Mouse (Mus musculus): ENCODE measurements around the gene Atxn1.

The Atxn1 gene

DNA sequence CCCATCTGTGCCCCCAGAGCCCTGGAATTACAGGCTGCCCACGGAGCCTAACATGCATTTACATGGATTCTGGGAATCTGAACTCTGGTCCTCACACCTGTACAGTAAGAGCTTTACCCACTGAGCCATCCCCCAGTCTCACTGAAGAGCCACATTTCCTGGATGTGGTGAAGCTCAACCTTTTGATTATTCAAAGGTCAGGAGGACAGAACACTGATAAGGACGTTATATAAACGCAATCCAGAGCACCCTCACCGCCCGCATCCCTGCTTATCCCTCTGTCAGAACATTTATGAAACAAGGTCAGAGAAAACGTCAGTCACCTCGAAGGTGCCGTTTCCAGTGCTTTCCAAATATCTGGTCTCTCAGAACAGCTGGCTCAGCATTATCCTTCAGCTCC, 101.0 kb downstream of the Atxn1 start:
- no peak for DNase-seq (ENCODE audit: low spot score)

DNA sequence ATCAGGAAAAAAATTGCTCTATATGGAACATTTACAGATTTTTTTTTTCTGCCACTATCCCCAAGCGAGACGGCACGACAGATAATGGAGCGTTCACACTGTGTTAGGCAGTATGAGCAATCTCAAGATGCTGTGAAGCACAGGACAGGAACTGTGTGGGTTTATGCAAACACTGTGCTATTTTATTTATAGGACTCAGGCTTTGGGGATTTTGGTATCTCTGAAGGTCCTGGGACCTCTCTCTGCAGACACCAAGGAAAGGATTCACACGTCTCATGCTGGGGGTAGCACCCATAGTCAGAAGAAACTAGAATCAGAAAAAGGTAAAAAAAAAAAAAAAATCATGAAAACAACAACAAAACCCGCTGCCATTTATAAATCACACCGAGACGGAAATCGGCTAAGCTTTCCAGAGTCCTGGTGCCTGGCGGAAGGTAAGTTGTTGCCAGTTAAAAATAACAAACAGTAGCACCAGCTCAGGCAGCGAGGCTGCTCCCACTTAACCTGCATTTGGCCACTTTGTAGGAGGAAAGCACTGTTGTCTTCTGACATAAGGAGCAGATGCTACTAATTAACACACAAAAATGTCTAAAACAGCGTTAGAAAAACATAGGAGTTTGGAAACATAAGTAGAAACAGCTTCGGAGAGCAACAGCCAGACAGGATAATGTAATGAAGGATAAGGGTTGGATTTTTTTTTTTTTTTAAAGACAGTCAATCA, 102.8 kb downstream of the Atxn1 start:
- no peak for DNase-seq (ENCODE audit: low spot score)

- no peak for DNase-seq (ENCODE audit: low spot score)
Measured at GRCm38 (mm10) chr13:45861098-45861580, 103.7 kb downstream of the Atxn1 start.

- no peak for DNase-seq (ENCODE audit: low spot score)
Measured at GRCm38 (mm10) chr13:45859081-45859709, 105.6 kb downstream of the Atxn1 start.

DNA sequence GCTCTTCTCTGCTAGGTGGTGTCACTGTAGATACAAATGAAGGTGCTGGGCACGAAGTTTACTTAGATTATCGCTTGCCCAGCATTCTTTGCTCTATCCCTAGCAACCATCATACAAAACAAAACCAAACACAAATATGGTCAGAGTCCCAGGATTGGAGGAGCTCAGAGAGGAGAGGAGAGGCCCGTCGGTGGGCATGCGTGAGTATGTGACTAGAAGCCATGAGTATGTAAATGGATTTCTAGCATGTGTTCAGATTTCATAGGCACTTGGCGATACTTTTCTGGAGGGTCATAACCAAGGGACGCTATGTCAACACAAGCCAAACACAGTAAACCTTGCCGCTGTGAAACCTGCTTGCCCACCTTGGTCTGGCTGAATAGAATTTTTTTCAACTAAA, 107.4 kb downstream of the Atxn1 start:
- no peak for DNase-seq (ENCODE audit: low spot score)

- no peak for DNase-seq (ENCODE audit: low spot score)
Measured at GRCm38 (mm10) chr13:45854531-45854930, 110.3 kb downstream of the Atxn1 start.

- no peak for DNase-seq (ENCODE audit: low spot score)
Measured at GRCm38 (mm10) chr13:45853691-45854090, 111.1 kb downstream of the Atxn1 start.

- no peak for DNase-seq (ENCODE audit: low spot score)
Measured at GRCm38 (mm10) chr13:45852288-45852687, 112.5 kb downstream of the Atxn1 start.

GRCm38 (mm10) chr13:45851746-45852145, 113.1 kb downstream of the Atxn1 start:
- no peak for DNase-seq (ENCODE audit: low spot score)

DNA sequence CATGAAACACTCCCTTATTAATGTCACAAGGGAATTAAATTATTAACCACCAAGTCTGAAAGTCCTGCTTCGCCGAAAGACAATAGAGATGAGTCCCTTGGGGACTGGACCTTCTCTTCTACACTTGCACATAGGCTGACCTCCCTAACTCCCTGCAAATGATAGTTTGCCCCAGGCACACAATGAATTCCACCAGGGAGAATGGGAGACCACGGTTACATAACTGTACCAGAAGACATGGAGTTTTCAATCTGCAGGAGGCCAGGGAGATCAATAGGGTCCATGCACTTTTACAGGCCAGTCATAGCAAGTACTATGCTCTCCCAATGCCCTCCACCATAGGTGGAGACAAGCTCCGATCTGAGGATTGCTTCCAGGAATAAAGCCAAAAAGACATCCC, 113.7 kb downstream of the Atxn1 start:
- DNase-seq (ENCODE audit: low spot score): no peak

GRCm38 (mm10) chr13:45850181-45850974, 114.4 kb downstream of the Atxn1 start:
- no peak for DNase-seq (ENCODE audit: low spot score)

DNA sequence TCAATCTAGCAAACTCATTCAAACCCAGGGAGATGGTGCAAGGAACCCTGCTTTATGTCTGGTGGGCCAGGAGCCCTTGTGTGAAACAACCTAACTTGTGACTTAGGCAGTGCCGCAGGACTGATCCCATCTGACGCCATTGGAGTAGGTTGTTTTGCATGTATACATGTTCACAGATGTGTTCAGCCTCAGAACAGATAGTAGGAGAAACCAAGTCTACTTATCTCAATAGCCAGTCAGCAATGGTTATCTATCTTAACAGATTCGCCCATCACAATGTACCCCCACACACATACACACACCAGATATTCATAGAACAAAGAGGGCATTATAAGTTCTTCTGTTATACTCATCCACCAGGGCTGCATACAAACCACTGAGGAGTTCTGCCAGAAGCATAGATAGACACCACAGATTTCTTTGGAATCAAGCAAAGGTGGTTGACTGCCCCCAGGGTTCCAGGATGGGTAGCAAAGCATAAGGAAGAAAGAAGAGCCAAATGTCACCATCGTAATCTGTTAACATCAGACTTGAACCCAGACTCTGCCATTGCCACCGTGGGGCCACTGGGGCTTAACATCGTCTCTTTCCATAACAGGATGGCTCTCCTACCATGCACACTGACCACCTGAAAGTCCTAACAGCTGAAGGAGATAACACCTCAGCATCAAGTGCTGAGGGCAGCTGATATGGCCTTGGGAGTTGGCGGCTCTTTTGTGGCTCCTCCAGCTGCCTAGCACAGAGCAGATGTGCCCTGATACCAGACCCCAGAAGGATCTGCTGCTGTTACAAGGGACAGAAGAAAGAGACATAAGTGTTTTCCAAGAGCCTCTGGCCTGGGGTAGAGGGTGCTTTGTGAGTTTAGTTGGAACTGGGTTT, 115.4 kb downstream of the Atxn1 start:
- DNase-seq (ENCODE audit: low spot score): no peak

GRCm38 (mm10) chr13:45842511-45843055, 122.2 kb downstream of the Atxn1 start:
- no peak for DNase-seq (ENCODE audit: low spot score)

DNA sequence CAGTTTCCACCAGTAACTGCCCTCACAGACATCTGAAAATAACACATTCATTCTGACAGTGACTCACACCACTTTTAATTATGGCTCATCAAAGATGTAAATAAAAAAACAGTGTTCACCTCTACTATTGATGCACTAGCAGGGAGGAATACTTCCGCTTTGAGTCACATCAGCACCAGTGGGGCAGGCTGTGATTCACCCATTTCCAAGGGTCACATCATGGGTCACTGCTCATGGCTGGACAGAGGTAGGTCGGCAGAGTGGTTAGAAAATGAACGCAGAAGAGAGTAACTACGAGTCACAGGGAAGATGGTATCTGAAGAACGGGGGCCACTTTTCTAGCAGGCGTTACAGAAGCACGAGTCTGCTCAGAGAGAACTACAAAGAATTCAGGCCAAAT, 124.9 kb downstream of the Atxn1 start:
- DNase-seq (ENCODE audit: low spot score): no peak

DNA sequence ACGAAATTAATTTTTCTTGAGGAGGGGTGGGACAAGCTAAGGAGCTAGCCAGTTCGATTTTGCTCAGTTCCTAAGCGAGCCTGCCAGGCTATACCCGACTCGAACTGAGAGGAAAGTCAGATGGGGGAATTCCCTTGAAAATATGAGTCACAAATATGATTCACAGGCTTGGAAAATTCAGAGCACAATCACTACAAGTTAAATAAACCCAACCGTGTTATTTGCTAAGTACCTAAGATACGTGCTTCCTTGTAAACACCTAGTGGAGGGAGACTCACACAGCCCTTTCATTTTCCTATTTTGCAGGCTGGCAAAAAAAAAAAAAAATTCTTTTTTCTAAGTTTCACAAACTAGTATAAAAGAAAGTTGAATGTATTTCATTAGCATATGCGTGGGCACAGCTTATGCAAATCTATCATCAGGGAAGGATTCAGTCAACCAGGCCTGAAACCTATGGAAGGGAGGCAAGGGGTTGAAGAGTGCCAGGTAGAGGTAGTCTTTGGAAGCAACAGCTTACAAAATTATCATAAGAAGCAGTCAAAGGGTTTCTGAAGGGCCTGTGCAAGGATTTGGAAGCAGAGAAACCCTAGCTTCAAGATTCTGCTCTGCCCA, 127.1 kb downstream of the Atxn1 start:
- no peak for DNase-seq (ENCODE audit: low spot score)

DNA sequence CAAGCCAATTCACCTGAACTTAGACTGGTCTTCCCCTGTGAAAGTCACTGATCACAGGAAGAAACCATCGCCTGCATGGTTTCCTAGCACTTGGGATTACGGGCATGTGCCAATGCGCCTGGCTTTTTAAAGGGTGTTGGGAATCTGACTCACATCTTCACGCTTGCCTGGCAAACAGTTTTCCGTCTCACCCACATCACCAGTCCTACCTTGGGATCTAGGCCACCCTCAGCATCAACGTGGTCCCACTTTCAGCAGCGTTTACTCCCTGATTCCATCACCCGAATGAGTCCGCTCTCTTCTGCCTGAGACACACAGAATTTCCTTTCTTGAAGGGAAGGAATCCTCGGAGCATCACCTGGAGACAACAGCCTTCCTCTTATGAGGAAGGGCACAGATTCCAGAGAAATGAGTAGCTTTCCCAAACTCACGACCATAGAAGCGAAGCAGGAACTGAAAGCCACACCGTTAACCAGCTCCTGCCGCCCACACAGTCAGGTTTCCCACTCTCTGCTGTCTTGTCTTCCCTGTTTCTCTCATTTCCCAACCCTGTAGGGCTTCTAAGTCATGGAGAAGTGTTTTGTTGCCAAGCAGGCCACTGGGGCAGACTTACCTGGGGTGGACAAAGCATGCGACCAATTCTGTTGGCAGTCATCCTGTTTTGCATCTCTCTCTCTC, 128.3 kb downstream of the Atxn1 start:
- DNase-seq (ENCODE audit: low spot score): no peak

GRCm38 (mm10) chr13:45834300-45834699, 130.5 kb downstream of the Atxn1 start:
- DNase-seq (ENCODE audit: low spot score): no peak

GRCm38 (mm10) chr13:45832695-45833350, 132.0 kb downstream of the Atxn1 start:
- no peak for DNase-seq (ENCODE audit: low spot score)

- no peak for DNase-seq (ENCODE audit: low spot score)
Measured at GRCm38 (mm10) chr13:45829341-45829936, 135.4 kb downstream of the Atxn1 start.

GRCm38 (mm10) chr13:45828035-45828434, 136.8 kb downstream of the Atxn1 start:
- no peak for DNase-seq (ENCODE audit: low spot score)

Measured in left cerebral cortex, adult 11 months (tissue).